Mouse (Mus musculus) thymus, adult 2 months (tissue): ENCODE data around the gene Ip6k3. TPM values are rescaled to one million over a fixed set of nuclear protein-coding genes. Genes with fewer than 3 reads are reported as not detected.
A peak's percentile ranks its signal among the peaks of the same experiment; 100 is the strongest.

Source experiments
- DNase-seq: peaks from one replicate; pipeline ENCODE4 v3.0.0; 2021
- H3K27ac ChIP-seq: fragments of 200-500 bp; 2 replicates; pipeline ENCODE4 v1.5.1; 2012; ENCODE audit warnings: low read length, control low read depth; ENCODE audit not compliant: control insufficient read depth, insufficient read depth
- H3K27me3 ChIP-seq: fragments of 200-500 bp; 2 replicates; pipeline ENCODE4 v1.6.1; 2012; ENCODE audit warnings: mild to moderate bottlenecking, low read length, moderate library complexity, mixed read lengths; ENCODE audit not compliant: control insufficient read depth, insufficient read depth
- H3K36me3 ChIP-seq: fragments of 200-500 bp; 2 replicates; pipeline ENCODE4 v1.6.1; 2012; ENCODE audit warnings: mild to moderate bottlenecking, low read length, moderate library complexity; ENCODE audit not compliant: control insufficient read depth, insufficient read depth
- H3K4me1 ChIP-seq: fragments of 200-500 bp; replicated peaks from 2 replicates; pipeline ENCODE4 v1.6.1; 2012; ENCODE audit warnings: low read length; ENCODE audit not compliant: control insufficient read depth, insufficient read depth
- H3K4me3 ChIP-seq: fragments of 200-500 bp; 2 replicates; pipeline ENCODE4 v1.5.1; 2012; ENCODE audit warnings: mild to moderate bottlenecking, low read length, control low read depth, moderate library complexity; ENCODE audit not compliant: control insufficient read depth, insufficient read depth
- CTCF ChIP-seq: fragments of 200-500 bp; IDR thresholded peaks from 2 replicates; pipeline ENCODE4 v1.5.1; 2012; ENCODE audit warnings: mild to moderate bottlenecking, control low read depth, low read length, moderate library complexity, borderline replicate concordance; ENCODE audit not compliant: control insufficient read depth, poor library complexity, insufficient read depth; ENCODE audit errors: extremely low read depth
- POLR2A ChIP-seq: fragments of 200-500 bp; IDR thresholded peaks from 2 replicates; pipeline ENCODE4 v1.6.1; 2012; ENCODE audit warnings: mild to moderate bottlenecking, low read length, control low read depth, moderate library complexity; ENCODE audit not compliant: control insufficient read depth, poor library complexity, insufficient read depth; ENCODE audit errors: extremely low read depth
- WGBS: fragments of 180-500 bp; shearing (Covaris S2); methylation state at CpG from one replicate; pipeline ENCODE4 v1.1.7; 2018; 5-methylcytosine and 5-hydroxymethylcytosine counted together
- polyA plus RNA-seq: library from polyadenylated mRNA; depleted of rRNA; stranded (reverse); fragments of >200 nt; gene quantifications from 2 replicates; pipeline ENCODE4 v1.2.3, GENCODE M21; 2012

Gene Ip6k3
- polyA plus RNA-seq, 1 experiment, result 1.4 TPM

GRCm38 (mm10) chr17:27118676-27119539, 48.7 kb downstream of the Ip6k3 start:
- no peak overlapping the region for H3K27ac ChIP-seq
- WGBS, result 46% methylated on average over 25 of the region's 25 CpGs
- no peak overlapping the region for H3K4me3 ChIP-seq
- no peak for DNase-seq
- peaks cover 12% of the 10 kb centered on the region for H3K4me1 ChIP-seq
- TF ChIP-seq CTCF, result no peak
- no peak for TF ChIP-seq POLR2A
- H3K36me3 ChIP-seq, result peaks cover 11% of the 10 kb centered on the region
- no peaks in the 10 kb centered on the region for H3K27me3 ChIP-seq

DNA sequence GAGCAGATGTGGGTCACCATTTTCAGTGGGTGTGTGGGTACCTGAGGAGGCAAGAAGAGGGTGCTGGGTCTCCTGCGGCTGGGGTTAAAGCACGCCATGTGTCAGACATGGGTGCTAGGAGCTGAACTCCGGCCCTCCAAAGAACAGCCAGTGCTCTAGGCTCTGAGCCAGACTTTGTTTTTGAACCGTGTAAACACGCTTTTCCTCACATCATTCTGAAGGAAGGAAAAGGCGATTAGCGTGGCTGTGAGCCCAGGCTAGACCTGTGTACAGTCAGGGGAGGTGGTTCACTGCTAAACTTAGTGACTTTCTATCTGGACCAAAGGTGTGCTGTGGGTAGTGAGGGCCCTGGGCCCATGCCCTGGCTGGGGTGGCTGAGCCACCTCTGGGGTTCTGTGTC, 57.5 kb downstream of the Ip6k3 start:
- Histone ChIP-seq H3K4me1 (no peaks in the 10 kb centered on the region), H3K27me3 (no peaks in the 10 kb centered on the region), H3K36me3 (peaks cover 9% of the 10 kb centered on the region), H3K4me3 (no peak overlapping the region), H3K27ac (no peak overlapping the region)
- DNase-seq, result no peak
- WGBS, result 96% methylated on average over 7 of the region's 7 CpGs
- TF ChIP-seq POLR2A, result no peak
- TF ChIP-seq CTCF, result no peak

- TF ChIP-seq POLR2A (no peak), CTCF (no peak)
- Histone ChIP-seq H3K27me3 (no peaks in the 10 kb centered on the region), H3K4me3 (no peak overlapping the region), H3K27ac (no peak overlapping the region), H3K36me3 (no peaks in the 10 kb centered on the region), H3K4me1 (no peaks in the 10 kb centered on the region)
- 98% methylated on average over 6 of the region's 6 CpGs for WGBS
- DNase-seq, result no peak
Observed at GRCm38 (mm10) chr17:27107936-27108335, 59.7 kb downstream of the Ip6k3 start.

- Histone ChIP-seq H3K4me3 (no peak overlapping the region), H3K27me3 (no peaks in the 10 kb centered on the region), H3K27ac (no peak overlapping the region), H3K36me3 (no peaks in the 10 kb centered on the region), H3K4me1 (no peaks in the 10 kb centered on the region)
- no peak for TF ChIP-seq CTCF
- TF ChIP-seq POLR2A, result no peak
- 94% methylated on average over 9 of the region's 9 CpGs for WGBS
- peak; percentile 40 for DNase-seq
Observed at GRCm38 (mm10) chr17:27106745-27107144, 60.9 kb downstream of the Ip6k3 start.

- H3K4me1 ChIP-seq, result no peaks in the 10 kb centered on the region
- no peak for DNase-seq
- TF ChIP-seq CTCF (no peak), POLR2A (no peak)
- 91% methylated on average over 15 of the region's 18 CpGs for WGBS
- H3K27me3 ChIP-seq, result no peaks in the 10 kb centered on the region
- no peaks in the 10 kb centered on the region for H3K36me3 ChIP-seq
- H3K4me3 ChIP-seq, result no peak overlapping the region
- H3K27ac ChIP-seq, result no peak overlapping the region
Observed at GRCm38 (mm10) chr17:27105698-27106470, 61.7 kb downstream of the Ip6k3 start.

GRCm38 (mm10) chr17:27101675-27102074, 65.9 kb downstream of the Ip6k3 start:
- TF ChIP-seq POLR2A (no peak), CTCF (no peak)
- no peaks in the 10 kb centered on the region for H3K4me1 ChIP-seq
- no peak for DNase-seq
- no peaks in the 10 kb centered on the region for H3K27me3 ChIP-seq
- H3K4me3 ChIP-seq, result no peak overlapping the region
- no peak overlapping the region for H3K27ac ChIP-seq
- H3K36me3 ChIP-seq, result peaks cover 3% of the 10 kb centered on the region
- WGBS, result 96% methylated on average over 5 of the region's 5 CpGs
